Mouse (Mus musculus) hindbrain, embryonic 14.5 days (tissue): ENCODE measurements around the gene Sncg. TPM values are rescaled to one million over a fixed set of nuclear protein-coding genes. Genes with fewer than 3 reads are reported as not detected.

Source experiments
- ATAC-seq: fragments of 200-750 bp; cut with Nextera tagmentation; 2 replicates; pipeline ENCODE4 v1.8.0; 2017; ENCODE audit warnings: moderate number of reproducible peaks, mild to moderate bottlenecking, moderate TSS enrichment, moderate library complexity; ENCODE audit not compliant: low FRiP score
- DNase-seq: peaks from one replicate; pipeline ENCODE4 v3.0.0-alpha.2; 2015; ENCODE audit warnings: low spot score
- H3K27ac ChIP-seq: fragments of 300-500 bp; sonication (generic); 2 replicates; pipeline ENCODE4 v1.5.1; 2014; ENCODE audit warnings: mild to moderate bottlenecking, moderate library complexity
- H3K27me3 ChIP-seq: fragments of 300-500 bp; sonication (generic); 2 replicates; pipeline ENCODE4 v1.6.1; 2014; ENCODE audit warnings: mild to moderate bottlenecking, low read length, mixed read lengths; ENCODE audit not compliant: control insufficient read depth, insufficient read depth
- H3K36me3 ChIP-seq: fragments of 300-500 bp; sonication (generic); replicated peaks from 2 replicates; pipeline ENCODE4 v1.6.1; 2014; ENCODE audit not compliant: control insufficient read depth, insufficient read depth
- H3K4me1 ChIP-seq: fragments of 300-500 bp; sonication (generic); replicated peaks from 2 replicates; pipeline ENCODE4 v1.6.1; 2014; ENCODE audit warnings: antibody characterized with exemption, low read length, mixed read lengths; ENCODE audit not compliant: control insufficient read depth, insufficient read depth
- H3K4me2 ChIP-seq: fragments of 300-500 bp; sonication (generic); replicated peaks from 2 replicates; pipeline ENCODE4 v1.6.1; 2014; ENCODE audit warnings: mild to moderate bottlenecking, moderate library complexity
- H3K4me3 ChIP-seq: fragments of 300-500 bp; sonication (generic); replicated peaks from 2 replicates; pipeline ENCODE4 v1.5.1; 2014; ENCODE audit warnings: mild to moderate bottlenecking, low read length
- H3K9ac ChIP-seq: fragments of 300-500 bp; sonication (generic); 2 replicates; pipeline ENCODE4 v1.6.1; 2014
- H3K9me3 ChIP-seq: fragments of 300-500 bp; sonication (generic); 2 replicates; pipeline ENCODE4 v1.6.1; 2016; ENCODE audit warnings: low read length; ENCODE audit not compliant: control insufficient read depth
- WGBS: fragments of 180-500 bp; shearing (Covaris S2); extraction: QIAGEN DNeasy Blood & Tissue Kit; methylation state at CpG from one replicate; pipeline ENCODE4 v1.1.7; 2014; 5-methylcytosine and 5-hydroxymethylcytosine counted together
- polyA plus RNA-seq: library from polyadenylated mRNA; unstranded; fragments of >200 nt; fragmentation: Nextera tagmentation; extraction: Ambion mirVana; gene quantifications from 2 replicates; pipeline ENCODE4 v1.2.1, GENCODE M21; 2014

The Sncg gene
- polyA plus RNA-seq, 1 experiment from 2014 or later = 251 TPM

- H3K27ac ChIP-seq = no peak overlapping the region
- ATAC-seq (no peak), DNase-seq (no peak)
- H3K4me1 ChIP-seq = no peaks in the 10 kb centered on the region
- no peaks in the 10 kb centered on the region for H3K27me3 ChIP-seq
- no peak overlapping the region for H3K9ac ChIP-seq
- H3K9me3 ChIP-seq = no peaks in the 10 kb centered on the region
- no peak overlapping the region for H3K4me2 ChIP-seq
- WGBS = 98% methylated on average over 3 of the region's 3 CpGs
- H3K36me3 ChIP-seq = peaks cover 28% of the 10 kb centered on the region
- no peak overlapping the region for H3K4me3 ChIP-seq
Measured at GRCm38 (mm10) chr14:34400021-34400420, 25.4 kb upstream of the Sncg start.

GRCm38 (mm10) chr14:34399301-34399700 is 24.7 kb upstream of the Sncg start:
- Histone ChIP-seq H3K36me3 (peaks cover 23% of the 10 kb centered on the region), H3K27me3 (no peaks in the 10 kb centered on the region), H3K27ac (no peak overlapping the region), H3K4me3 (no peak overlapping the region), H3K4me1 (no peaks in the 10 kb centered on the region), H3K4me2 (no peak overlapping the region), H3K9me3 (no peaks in the 10 kb centered on the region), H3K9ac (no peak overlapping the region)
- no peak for ATAC-seq
- DNase-seq = no peak
- WGBS = 92% methylated on average over 6 of the region's 6 CpGs

GRCm38 (mm10) chr14:34398901-34399300 is 24.3 kb upstream of the Sncg start:
- H3K27me3 ChIP-seq = no peaks in the 10 kb centered on the region
- no peak overlapping the region for H3K27ac ChIP-seq
- no peaks in the 10 kb centered on the region for H3K4me1 ChIP-seq
- ATAC-seq (0 out of 2 replicates have a peak, but pooled peaks have one; percentile 11), DNase-seq (no peak)
- WGBS = 90% methylated on average over 21 of the region's 21 CpGs
- H3K4me3 ChIP-seq = no peak overlapping the region
- no peaks in the 10 kb centered on the region for H3K9me3 ChIP-seq
- peaks cover 23% of the 10 kb centered on the region for H3K36me3 ChIP-seq
- no peak overlapping the region for H3K9ac ChIP-seq
- no peak overlapping the region for H3K4me2 ChIP-seq

GRCm38 (mm10) chr14:34397871-34398270 is 23.3 kb upstream of the Sncg start:
- Histone ChIP-seq H3K9me3 (no peaks in the 10 kb centered on the region), H3K27ac (no peak overlapping the region), H3K4me1 (no peaks in the 10 kb centered on the region), H3K4me3 (no peak overlapping the region), H3K27me3 (no peaks in the 10 kb centered on the region), H3K36me3 (peaks cover 18% of the 10 kb centered on the region), H3K4me2 (no peak overlapping the region), H3K9ac (no peak overlapping the region)
- ATAC-seq = no peak
- no peak for DNase-seq
- 97% methylated on average over 5 of the region's 5 CpGs for WGBS

GRCm38 (mm10) chr14:34393295-34393694 is 18.7 kb upstream of the Sncg start:
- 0 out of 2 replicates have a peak, but pooled peaks cover 5% of the 10 kb centered on the region for H3K36me3 ChIP-seq
- 51% methylated on average over 4 of the region's 4 CpGs for WGBS

GRCm38 (mm10) chr14:34382921-34383704 is 8.5 kb upstream of the Sncg start:
- H3K36me3 ChIP-seq = no peaks in the 10 kb centered on the region
- no peaks in the 10 kb centered on the region for H3K9me3 ChIP-seq
- no peak for ATAC-seq
- no peak overlapping the region for H3K4me3 ChIP-seq
- no peak overlapping the region for H3K27ac ChIP-seq
- H3K27me3 ChIP-seq = no peaks in the 10 kb centered on the region
- WGBS = 95% methylated on average over 9 of the region's 9 CpGs
- 0 out of 2 replicates have a peak, but pooled peaks cover 10% of the 10 kb centered on the region for H3K4me1 ChIP-seq
- H3K9ac ChIP-seq = no peak overlapping the region
- no peak for DNase-seq
- H3K4me2 ChIP-seq = no peak overlapping the region

More at GRCm38 (mm10) chr14:34393295-34393694, 18.7 kb upstream of the Sncg start:
- Histone ChIP-seq H3K27ac (no peak overlapping the region), H3K4me2 (no peak overlapping the region), H3K27me3 (no peaks in the 10 kb centered on the region), H3K9ac (no peak overlapping the region), H3K4me3 (no peak overlapping the region), H3K4me1 (no peaks in the 10 kb centered on the region), H3K9me3 (no peaks in the 10 kb centered on the region)
- DNase-seq (no peak), ATAC-seq (no peak)

GRCm38 (mm10) chr14:34378560-34379331 is 4.2 kb upstream of the Sncg start:
- ATAC-seq (peak; percentile 67), DNase-seq (peak; percentile 28)
- Histone ChIP-seq H3K9ac (no peak overlapping the region), H3K9me3 (no peaks in the 10 kb centered on the region), H3K27me3 (no peaks in the 10 kb centered on the region), H3K36me3 (no peaks in the 10 kb centered on the region), H3K27ac (peak overlapping the region; percentile 56; the same call in 1 of the 2 replicates), H3K4me3 (no peak overlapping the region), H3K4me1 (peaks cover 15% of the 10 kb centered on the region; the same call in 1 of the 2 replicates), H3K4me2 (no peak overlapping the region)
- 27% methylated on average over 11 of the region's 11 CpGs for WGBS

- no peak overlapping the region for H3K4me2 ChIP-seq
Measured at GRCm38 (mm10) chr14:34377121-34377520, 2.5 kb upstream of the Sncg start.

GRCm38 (mm10) chr14:34375941-34376340 is 1.4 kb upstream of the Sncg start:
- 0 out of 2 replicates have a peak overlapping the region, but pooled peaks have one; percentile 11 for H3K4me2 ChIP-seq

More at GRCm38 (mm10) chr14:34377121-34377520, 2.5 kb upstream of the Sncg start:
- H3K4me3 ChIP-seq = no peak overlapping the region
- WGBS = 89% methylated on average over 4 of the region's 4 CpGs
- peaks cover 15% of the 10 kb centered on the region; the same call in 1 of the 2 replicates for H3K4me1 ChIP-seq
- no peak overlapping the region for H3K27ac ChIP-seq
- ATAC-seq (no peak), DNase-seq (no peak)
- no peak overlapping the region for H3K9ac ChIP-seq
- H3K36me3 ChIP-seq = no peaks in the 10 kb centered on the region
- H3K27me3 ChIP-seq = no peaks in the 10 kb centered on the region
- H3K9me3 ChIP-seq = no peaks in the 10 kb centered on the region

More at GRCm38 (mm10) chr14:34375941-34376340, 1.4 kb upstream of the Sncg start:
- Histone ChIP-seq H3K9ac (no peak overlapping the region), H3K4me3 (no peak overlapping the region), H3K4me1 (peaks cover 15% of the 10 kb centered on the region; the same call in 1 of the 2 replicates), H3K27ac (no peak overlapping the region), H3K36me3 (no peaks in the 10 kb centered on the region), H3K27me3 (no peaks in the 10 kb centered on the region), H3K9me3 (no peaks in the 10 kb centered on the region)
- WGBS = 92% methylated on average over 5 of the region's 5 CpGs
- DNase-seq (peak; percentile 19), ATAC-seq (no peak)
